Mouse (Mus musculus): Measurements from ENCODE around the gene Tmem209.

The Tmem209 gene

GRCm38 (mm10) chr6:30460750-30461446, 48.7 kb downstream of the Tmem209 start:
- DNase-seq: peak; percentile 75

GRCm38 (mm10) chr6:30459811-30460749, 49.5 kb downstream of the Tmem209 start:
- DNase-seq: peak; percentile 87

DNA sequence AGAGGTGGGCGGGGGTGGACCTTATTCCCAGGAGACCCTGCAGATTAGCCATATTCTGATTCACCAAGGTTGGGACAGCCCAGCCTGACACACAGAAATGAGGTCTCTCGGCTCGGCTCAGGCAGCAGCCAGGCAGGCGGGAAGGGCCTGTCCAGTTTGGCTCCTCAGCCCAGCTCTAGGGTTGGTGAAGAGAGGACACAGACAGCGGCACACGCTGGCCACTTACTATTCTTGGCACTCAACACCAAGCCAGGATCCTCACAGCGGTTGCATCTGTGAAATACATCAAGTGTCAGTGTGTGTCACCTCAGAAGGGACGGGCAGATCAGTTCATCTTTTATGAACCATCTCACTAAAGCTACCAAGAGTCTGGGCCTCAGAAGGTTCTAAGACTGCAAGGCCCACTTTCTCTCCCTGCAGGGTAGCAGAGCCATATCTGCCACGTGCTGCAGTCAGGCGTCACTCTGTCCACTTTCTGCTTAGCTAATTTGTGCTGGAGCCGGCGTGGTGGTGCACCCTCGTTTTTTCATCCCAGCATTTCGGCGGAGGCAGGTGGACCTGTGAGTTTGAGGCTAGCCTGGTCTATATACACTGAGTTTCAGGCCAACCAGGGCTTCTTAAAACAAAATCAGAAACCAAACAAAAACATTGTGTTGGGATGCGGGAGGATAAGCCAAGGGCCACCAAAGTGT, 50.4 kb downstream of the Tmem209 start:
- no peak for DNase-seq

GRCm38 (mm10) chr6:30458626-30459025, 51.0 kb downstream of the Tmem209 start:
- no peak for DNase-seq

GRCm38 (mm10) chr6:30456991-30457390, 52.6 kb downstream of the Tmem209 start:
- DNase-seq: no peak

- DNase-seq: no peak
Observed at GRCm38 (mm10) chr6:30439576-30439975, 70.0 kb downstream of the Tmem209 start.

DNA sequence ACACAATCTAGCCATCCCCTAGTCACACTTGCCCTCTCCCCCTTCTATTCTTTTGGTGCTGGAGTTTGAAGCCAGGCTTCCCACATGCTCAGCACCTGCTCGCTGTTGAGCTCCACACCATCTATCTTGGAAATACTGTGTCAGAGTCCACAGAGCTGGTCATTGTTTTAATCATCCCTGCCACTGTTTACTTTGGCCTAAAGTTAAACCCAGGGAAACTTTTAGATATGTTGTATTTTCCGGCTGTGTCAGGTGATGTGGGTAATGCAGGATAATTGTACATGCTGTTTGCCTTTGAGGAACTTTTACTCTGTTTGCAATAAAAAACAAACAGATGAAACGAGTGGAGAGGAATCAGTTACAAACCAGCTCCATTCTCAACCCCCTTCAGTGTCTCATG, 72.5 kb downstream of the Tmem209 start:
- no peak for DNase-seq

- no peak for DNase-seq
Observed at GRCm38 (mm10) chr6:30436476-30436875, 73.1 kb downstream of the Tmem209 start.

- DNase-seq: no peak
Observed at GRCm38 (mm10) chr6:30432461-30433192, 77.0 kb downstream of the Tmem209 start.

Measured in right cerebral cortex, postnatal 4 days (tissue).